8 mouse cellular contexts compared by ENCODE assay signal in genomic region chr2:32720681-32721229, GRCm38 (mm10). TPM values are rescaled to one million over a fixed set of nuclear protein-coding genes. Genes with fewer than 3 reads are reported as not detected.
DNase-seq lines count a peak whose midpoint lies in the region; ATAC-seq lines count a peak whose summit lies in the region.

Sh2d3c (plus strand) TSS chr2:32721055.

- peak within 1 kb of the TSS; percentile 28; the same call in 1 of the 2 replicates for H3K9ac ChIP-seq in hindbrain, embryonic 12.5 days
- peak within 1 kb of the TSS; percentile 36; the same call in 1 of the 2 replicates for H3K9ac ChIP-seq in midbrain, embryonic 13.5 days (replicated peaks)

- DNase-seq in left cerebral cortex, adult 18-20 months (ENCODE audit: low spot score in 2 of 2), result no peak
- DNase-seq in left cerebral cortex, adult 11 months (ENCODE audit: low spot score), result no peak
- peak; percentile 39 for DNase-seq in fibroblast of lung, adult 2 months (ENCODE audit: low read depth)
- DNase-seq in left cerebral cortex, postnatal 4 days, result peak; percentile 47
- peak; percentile 78 for DNase-seq in thymus, postnatal 25 days
- DNase-seq in frontal cortex, postnatal 36 days (ENCODE audit: low spot score in 2 of 2), result no peak

- no peak for ATAC-seq in hindbrain, embryonic 12.5 days (ENCODE audit: low FRiP score)
- ATAC-seq in midbrain, embryonic 13.5 days, result no peak

- H3K27me3 ChIP-seq in hindbrain, embryonic 12.5 days, result no peaks in the 10 kb centered on the region
- H3K27me3 ChIP-seq in midbrain, embryonic 13.5 days, result no peaks in the 10 kb centered on the region

- 48% methylated on average over 8 of the region's 8 CpGs for WGBS in hindbrain, embryonic 12.5 days
- WGBS in midbrain, embryonic 13.5 days, result 55% methylated on average over 8 of the region's 8 CpGs

- intact Hi-C loops in left cerebral cortex, postnatal 4 days (cut with DNase I), result no loop called here

- 0 out of 2 replicates have a peak within 1 kb of the TSS, but pooled peaks have one; percentile 1 for H3K4me2 ChIP-seq in hindbrain, embryonic 12.5 days (replicated peaks)
- no peak within 1 kb of the TSS for H3K4me2 ChIP-seq in midbrain, embryonic 13.5 days (replicated peaks)

- H3K36me3 ChIP-seq in hindbrain, embryonic 12.5 days, result no peaks in the 10 kb centered on the region
- no peaks in the 10 kb centered on the region for H3K36me3 ChIP-seq in midbrain, embryonic 13.5 days

- no peaks in the 10 kb centered on the region for H3K9me3 ChIP-seq in hindbrain, embryonic 12.5 days (replicated peaks)
- H3K9me3 ChIP-seq in midbrain, embryonic 13.5 days, result no peaks in the 10 kb centered on the region

- no peak within 1 kb of the TSS for H3K4me3 ChIP-seq in hindbrain, embryonic 12.5 days
- no peak within 1 kb of the TSS for H3K4me3 ChIP-seq in midbrain, embryonic 13.5 days (replicated peaks)

- H3K27ac ChIP-seq in hindbrain, embryonic 12.5 days, result no peak within 1 kb of the TSS
- H3K27ac ChIP-seq in midbrain, embryonic 13.5 days, result 0 out of 2 replicates have a peak within 1 kb of the TSS, but pooled peaks have one; percentile 14

- peaks cover 17% of the 10 kb centered on the region for H3K4me1 ChIP-seq in hindbrain, embryonic 12.5 days
- H3K4me1 ChIP-seq in midbrain, embryonic 13.5 days (replicated peaks), result peaks cover 4% of the 10 kb centered on the region

RNA-seq across cellular contexts. Expression of gene Sh2d3c, which starts in this region (rescaled TPM):
- 10 to 100 TPM; 27.9 to 35.5 TPM for total RNA-seq in left cerebral cortex, adult 18-20 months (2021)
- 33.5 and 34.8 TPM in 2 replicates for polyA plus RNA-seq in hindbrain, embryonic 12.5 days (2016; fragmentation: Nextera tagmentation; extraction: Ambion mirVana)
- total RNA-seq in left cerebral cortex, postnatal 4 days (2021), result 10 to 100 TPM; 33.1 to 37.2 TPM
- polyA plus RNA-seq in midbrain, embryonic 13.5 days (2015; fragmentation: Nextera tagmentation; extraction: Ambion mirVana), result 37.8 and 40.7 TPM in 2 replicates

Comparison
In these comparisons a context has a peak if more than half of its experiments do, and no peak if none do; other contexts are left out.
1. DNase-seq: peak in fibroblast of lung, adult 2 months (single experiment), left cerebral cortex, postnatal 4 days (single experiment) and thymus, postnatal 25 days (single experiment); none in left cerebral cortex, adult 18-20 months (0 of 2), left cerebral cortex, adult 11 months (single experiment) and frontal cortex, postnatal 36 days (0 of 2).